Mouse (Mus musculus) thymus, postnatal 10 days (tissue): Measurements from ENCODE around the gene Zfp953.
"Not testable (repeated sequence)": the region's sequence is repeated elsewhere in the genome, so short reads cannot be mapped to it uniquely, and the experiment has no call there.

Experiments used
- DNase-seq, 2 experiments: peaks; one replicate each; pipeline ENCODE4 v3.0.0; 2021; ENCODE audit warnings: low spot score in 2 of 2

Zfp953 gene

GRCm38 (mm10) chr13:67360131-67360744 is at the start of gene Zfp953, which contains the start of gene Gm28044:
Gene Zfp953 (minus strand): TSS chr13:67360605.
Gene Gm28044 (minus strand): TSS chr13:67360536.
- peak; percentile 79 to 85 for DNase-seq

- DNase-seq: peak; percentile 44 to 56
Measured at GRCm38 (mm10) chr13:67399183-67399903, 38.9 kb upstream of the Zfp953 start, which contains the start of gene Zfp429. Gene Zfp429 (minus strand): TSS chr13:67399819.

- DNase-seq: not testable (repeated sequence)
Measured at GRCm38 (mm10) chr13:67376255-67376654, 15.8 kb upstream of the Zfp953 start.

- DNase-seq: peak; percentile 59 to 62
Measured at GRCm38 (mm10) chr13:67375050-67375911, 14.9 kb upstream of the Zfp953 start, which contains the start of the genes Gm28041 and Zfp456. Gene Gm28041 (minus strand): TSS chr13:67375733. Gene Zfp456 (minus strand): TSS chr13:67375810.

- DNase-seq: no peak
Measured at GRCm38 (mm10) chr13:67351854-67352253, 8.6 kb downstream of the Zfp953 start.

- no peak for DNase-seq
Measured at GRCm38 (mm10) chr13:67343422-67343821, 17.0 kb downstream of the Zfp953 start.

GRCm38 (mm10) chr13:67332877-67333276 is 27.5 kb downstream of the Zfp953 start:
- DNase-seq: no peak

GRCm38 (mm10) chr13:67332019-67332724 is 28.2 kb downstream of the Zfp953 start, which contains the start of gene Zfp595:
Gene Zfp595 (minus strand): TSS chr13:67332570.
- peak; percentile 69 to 77 for DNase-seq

GRCm38 (mm10) chr13:67306718-67307117 is 53.7 kb downstream of the Zfp953 start:
- DNase-seq: no peak

GRCm38 (mm10) chr13:67305822-67306672 is 54.4 kb downstream of the Zfp953 start, which contains the start of gene Zfp457:
Gene Zfp457 (minus strand): TSS chr13:67306485.
- DNase-seq: peak; percentile 75 to 84
